Mouse (Mus musculus): ENCODE data around the gene Myoz2.
A peak's percentile ranks its signal among the peaks of the same experiment; 100 is the strongest.

DNA sequence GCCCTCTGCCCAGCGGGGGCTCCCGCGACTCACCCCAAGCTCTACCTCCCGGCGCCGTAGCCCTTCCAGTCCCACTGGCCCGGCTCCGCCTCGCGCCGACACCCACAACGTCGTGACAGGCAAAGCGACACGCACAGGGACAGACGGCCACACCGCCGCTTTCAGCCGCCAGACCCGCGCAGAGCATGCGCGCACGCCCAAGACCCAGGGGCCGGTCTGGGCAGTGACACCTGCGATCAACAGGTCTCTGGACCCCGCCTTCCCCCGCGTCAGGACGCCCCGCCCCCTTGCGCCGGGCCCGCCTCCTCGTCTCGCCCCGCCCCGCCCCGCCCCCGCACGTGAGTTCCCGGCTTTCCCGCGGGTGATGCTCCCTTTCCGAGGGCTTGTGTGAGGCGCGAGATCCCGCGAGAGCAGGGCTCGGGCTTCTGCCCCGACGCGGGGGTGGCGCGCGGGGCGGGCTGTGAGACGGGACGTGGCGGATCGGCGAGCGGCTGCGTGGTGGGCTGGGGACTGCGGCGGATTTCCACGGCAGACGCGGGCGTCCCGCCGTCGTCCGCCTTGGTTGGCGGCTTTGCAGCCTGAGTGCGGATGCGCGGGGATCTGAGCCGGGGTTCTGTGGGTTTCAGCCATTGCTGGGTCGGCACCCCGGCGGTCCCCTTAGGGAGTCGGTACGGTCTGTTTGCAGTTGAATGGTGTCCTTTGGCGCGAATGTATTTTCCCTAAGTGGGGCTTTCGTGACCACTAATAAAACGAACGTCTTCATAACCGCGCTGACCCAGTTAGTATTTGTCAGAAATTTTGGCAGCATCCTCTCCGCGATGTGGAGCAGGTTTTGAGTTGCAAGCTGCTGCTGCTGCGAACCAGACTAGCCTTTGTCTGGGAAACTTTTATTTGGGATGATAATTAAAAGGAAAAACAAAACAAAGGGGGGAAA is 50.3 kb downstream of the Myoz2 start, which contains the start of gene Usp53:
- TF ChIP-seq POLR2A (IDR thresholded peaks at IDR 0.05; ENCODE audit: borderline replicate concordance, extremely low read depth, low read depth, low read length), result peak; percentile 82
- no peak for TF ChIP-seq CTCF (IDR thresholded peaks at IDR 0.05; ENCODE audit: insufficient read depth, low read length)

Measured in lung, adult 2 months (tissue).